Mouse (Mus musculus) forebrain, embryonic 14.5 days (tissue): ENCODE measurements around the gene Syt11. TPM values are rescaled to one million over a fixed set of nuclear protein-coding genes. Genes with fewer than 3 reads are reported as not detected.

Experiments used
- polyA plus RNA-seq: library from polyadenylated mRNA; unstranded; fragments of >200 nt; fragmentation: Nextera tagmentation; extraction: Ambion mirVana; gene quantifications from 2 replicates; pipeline ENCODE4 v1.2.1, GENCODE M21; 2014

The Syt11 gene
- polyA plus RNA-seq, 1 experiment from 2014 or later: 188 TPM

Other genes starting within 250 kb of the Syt11 start
- 48.8 and 50.1 TPM in 2 replicates for gene Mex3a, start 242.8 kb downstream of the Syt11 start, polyA plus RNA-seq
- gene Rab25, start 226.9 kb downstream of the Syt11 start, polyA plus RNA-seq: not detected in 2 replicates
- 107 and 122 TPM in 2 replicates for gene Lamtor2, start 222.1 kb downstream of the Syt11 start, polyA plus RNA-seq
- 40.5 and 43.3 TPM in 2 replicates for gene Ubqln4, start 221.4 kb downstream of the Syt11 start, polyA plus RNA-seq
- 135 and 155 TPM in 2 replicates for gene Ssr2, start 199.3 kb downstream of the Syt11 start, polyA plus RNA-seq
- gene Arhgef2, start 169.2 kb downstream of the Syt11 start, polyA plus RNA-seq: 90.6 and 122 TPM in 2 replicates
- not detected in 2 replicates for gene Rxfp4, start 122.0 kb downstream of the Syt11 start, polyA plus RNA-seq
- 71.7 and 86.6 TPM in 2 replicates for gene Khdc4, start 89.4 kb downstream of the Syt11 start, polyA plus RNA-seq
- gene Rit1, start 58.3 kb downstream of the Syt11 start, polyA plus RNA-seq: 57.8 and 59.0 TPM in 2 replicates
- gene Gon4l, start 60.1 kb upstream of the Syt11 start, polyA plus RNA-seq: 12.3 and 13.6 TPM in 2 replicates
- 46.5 and 51.9 TPM in 2 replicates for gene Msto1, start 138.8 kb upstream of the Syt11 start, polyA plus RNA-seq
- 13.6 and 18.1 TPM in 2 replicates for gene Ash1l, start 175.5 kb upstream of the Syt11 start, polyA plus RNA-seq
- 147 and 159 TPM in 2 replicates for gene Dap3, start 176.0 kb upstream of the Syt11 start, polyA plus RNA-seq